ENCODE assay signal across 19 mouse cellular contexts in the genomic region with DNA sequence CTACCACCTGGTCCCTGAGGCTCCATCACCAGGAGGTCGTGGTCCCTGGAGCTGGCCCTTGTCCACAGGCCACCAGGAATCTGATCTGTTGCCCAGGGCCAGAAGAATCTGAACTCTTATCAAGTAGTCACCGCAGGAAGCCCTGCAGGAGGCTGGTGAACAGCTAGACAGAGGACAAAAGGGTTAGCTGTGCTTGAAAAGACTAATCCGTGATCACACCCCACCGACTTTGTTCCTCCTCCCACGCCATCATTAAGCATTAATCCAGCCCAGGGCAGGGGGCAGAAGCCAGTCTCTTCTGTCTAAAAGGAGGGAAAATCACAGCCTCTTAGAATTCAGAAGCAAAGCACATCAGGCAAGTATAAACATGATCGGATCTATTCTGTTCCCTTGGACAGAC.
A peak's percentile ranks its signal among the peaks of the same experiment; 100 is the strongest.
DNase-seq lines count a peak whose midpoint lies in the region; ATAC-seq lines count a peak whose summit lies in the region.
"Had no signal": no experiment of that assay in that cellular context is flagged by ENCODE, and none has a peak within 500 bp of the region (broad histone marks: within the 10 kb centered on the region; RNA-seq: fewer than 3 reads in every experiment).

No protein-coding gene starts in this region.

- no peaks in the 10 kb centered on the region for H3K9me3 ChIP-seq in heart, embryonic 12.5 days (replicated peaks)
- no peaks in the 10 kb centered on the region for H3K9me3 ChIP-seq in hindbrain, embryonic 12.5 days (replicated peaks)
- H3K9me3 ChIP-seq: embryonic facial prominence, embryonic 13.5 days; hindbrain, embryonic 13.5 days had no signal

- no peak for ATAC-seq in heart, embryonic 12.5 days (ENCODE audit: insufficient number of reproducible peaks, low FRiP score)
- ATAC-seq in hindbrain, embryonic 12.5 days (ENCODE audit: low FRiP score), result no peak
- ATAC-seq: forebrain, embryonic 14.5 days; hindbrain, postnatal 0 days had no signal

- no peak overlapping the region for H3K27ac ChIP-seq in heart, embryonic 12.5 days (ENCODE audit: poor library complexity, severe bottlenecking)
- H3K27ac ChIP-seq in hindbrain, embryonic 12.5 days, result no peak overlapping the region
- H3K27ac ChIP-seq: embryonic facial prominence, embryonic 13.5 days; gastrocnemius, adult 2 months; hindbrain, embryonic 13.5 days; hindbrain, postnatal 0 days had no signal

- H3K9ac ChIP-seq in heart, embryonic 12.5 days, result no peak overlapping the region
- H3K9ac ChIP-seq in hindbrain, embryonic 12.5 days, result no peak overlapping the region
- H3K9ac ChIP-seq: embryonic facial prominence, embryonic 13.5 days; hindbrain, embryonic 13.5 days had no signal

- 11% methylated on average over 6 of the region's 6 CpGs for WGBS in heart, embryonic 12.5 days
- 11% methylated on average over 6 of the region's 6 CpGs for WGBS in hindbrain, embryonic 12.5 days

- no peaks in the 10 kb centered on the region for H3K36me3 ChIP-seq in heart, embryonic 12.5 days
- no peaks in the 10 kb centered on the region for H3K36me3 ChIP-seq in hindbrain, embryonic 12.5 days
- H3K36me3 ChIP-seq: embryonic facial prominence, embryonic 13.5 days; G1E; hindbrain, embryonic 13.5 days had no signal

- peak; percentile 52 for DNase-seq in heart, adult 11 months
- peak; percentile 30 to 38 for DNase-seq in kidney, postnatal 4 days
- DNase-seq in kidney, postnatal 36 days, result no peak
- DNase-seq in Muller cell, postnatal 12 days (ENCODE audit: inconsistent ontology term), result peak; percentile 19
- DNase-seq in retina, postnatal 1 day, result peak; percentile 41
- DNase-seq: adrenal gland, adult 2 months; adrenal gland, postnatal 25 days; cerebellum, adult 18-20 months; gastrocnemius, adult 2 months; gastrocnemius, postnatal 25 days; heart, postnatal 10 days; heart, postnatal 4 days had no signal

- no peak overlapping the region for H3K4me3 ChIP-seq in heart, embryonic 12.5 days
- H3K4me3 ChIP-seq in hindbrain, embryonic 12.5 days, result no peak overlapping the region
- H3K4me3 ChIP-seq: embryonic facial prominence, embryonic 13.5 days; gastrocnemius, adult 2 months; hindbrain, embryonic 13.5 days had no signal

- H3K27me3 ChIP-seq in heart, embryonic 12.5 days (replicated peaks), result peaks cover 45% of the 10 kb centered on the region
- peaks cover 21% of the 10 kb centered on the region; the same call in 1 of the 2 replicates for H3K27me3 ChIP-seq in hindbrain, embryonic 12.5 days

- H3K4me1 ChIP-seq in heart, embryonic 12.5 days (replicated peaks), result no peaks in the 10 kb centered on the region
- peaks cover 6% of the 10 kb centered on the region for H3K4me1 ChIP-seq in hindbrain, embryonic 12.5 days

- no peak overlapping the region for H3K4me2 ChIP-seq in heart, embryonic 12.5 days
- H3K4me2 ChIP-seq in hindbrain, embryonic 12.5 days (replicated peaks), result no peak overlapping the region
- H3K4me2 ChIP-seq: embryonic facial prominence, embryonic 13.5 days; hindbrain, embryonic 13.5 days had no signal

Comparison
In these comparisons a context has a peak if more than half of its experiments do, and no peak if none do; other contexts are left out.
1. DNase-seq: peak in heart, adult 11 months (single experiment), kidney, postnatal 4 days (2 of 2), Muller cell, postnatal 12 days (single experiment) and retina, postnatal 1 day (single experiment); none in kidney, postnatal 36 days (0 of 2).